Mouse (Mus musculus) kidney, adult 9 months (tissue): ENCODE measurements around the gene Ccnd3.

Source experiments
- DNase-seq: peaks from one replicate; pipeline ENCODE4 v3.0.0; 2022

Gene Ccnd3

DNA sequence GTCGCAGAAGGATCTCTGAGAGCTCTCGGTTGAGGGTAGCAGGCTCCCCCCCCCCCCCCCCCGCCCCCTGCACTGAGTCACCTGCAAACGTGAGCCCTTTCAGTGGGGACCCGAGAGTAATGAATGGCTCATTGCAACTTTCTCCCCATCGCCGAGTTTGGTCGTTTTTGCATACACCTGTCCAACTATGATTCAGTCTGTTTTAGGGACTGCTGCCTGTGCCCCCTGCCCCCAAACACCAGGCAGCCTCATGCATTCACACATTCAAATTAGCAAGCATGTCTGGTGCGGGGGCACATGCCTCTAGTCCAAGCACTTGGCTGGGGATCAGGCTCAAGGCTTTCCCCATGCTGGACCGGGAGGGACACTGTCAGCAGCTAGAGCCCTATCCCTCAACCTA is 49.8 kb downstream of the Ccnd3 start:
- no peak for DNase-seq

DNA sequence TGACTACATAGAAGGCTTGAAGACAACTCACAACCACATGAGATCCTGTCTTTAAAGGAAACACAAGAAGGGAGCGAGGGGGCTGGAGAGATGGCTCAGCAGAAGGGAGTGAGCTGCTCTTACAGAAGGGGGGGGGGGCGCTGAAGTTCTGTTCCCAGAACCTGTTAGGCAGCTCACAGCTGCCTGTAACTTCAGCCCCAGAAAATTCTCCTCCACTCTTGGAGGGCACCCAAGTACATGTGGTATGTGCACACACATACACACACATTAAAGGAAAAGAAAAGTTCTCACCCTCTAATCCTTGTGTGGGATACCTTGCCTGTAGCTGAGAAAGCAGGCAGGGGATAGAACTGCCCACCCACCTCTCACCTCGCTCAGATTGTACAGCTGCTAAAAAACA is 52.3 kb downstream of the Ccnd3 start:
- DNase-seq, result no peak

DNA sequence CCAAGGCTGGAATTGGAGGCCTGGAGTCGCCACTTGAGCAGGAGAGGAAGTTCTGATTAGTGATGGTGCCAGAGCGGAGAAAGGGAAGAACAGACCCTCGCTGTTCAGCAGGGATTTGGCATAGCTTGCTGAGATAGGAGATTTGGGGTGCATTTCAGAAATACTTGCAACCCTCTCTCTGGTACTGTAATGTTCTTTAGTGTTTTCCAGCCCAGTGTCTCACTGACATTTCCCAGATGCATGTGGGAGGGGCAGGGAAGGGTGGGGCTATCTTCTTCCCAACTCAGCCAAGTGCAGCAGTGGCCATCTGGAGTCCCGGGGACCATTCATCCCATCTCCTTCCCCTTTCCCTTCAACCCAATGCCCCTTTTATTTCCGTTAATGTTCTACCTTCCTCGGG is 54.9 kb downstream of the Ccnd3 start:
- no peak for DNase-seq

DNA sequence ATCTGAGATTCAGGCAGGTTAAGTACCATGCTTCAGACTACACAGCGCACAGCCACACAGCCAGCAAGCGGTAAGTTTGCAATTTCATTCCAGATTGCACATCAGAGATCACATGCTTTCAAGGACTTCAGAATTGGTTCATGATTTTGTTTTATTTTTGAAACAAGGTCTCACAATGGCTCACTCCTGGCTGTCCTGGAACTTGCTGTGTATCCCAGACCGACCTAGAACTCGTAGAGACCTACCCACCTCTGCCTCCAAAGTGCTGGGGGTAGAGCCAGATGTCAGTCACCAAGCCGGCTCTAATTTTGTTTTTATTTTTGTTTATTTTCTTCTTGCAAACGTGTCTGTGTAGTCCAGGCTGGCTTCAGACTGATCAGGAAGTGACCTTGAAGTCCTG is 58.0 kb downstream of the Ccnd3 start:
- DNase-seq, result no peak

DNA sequence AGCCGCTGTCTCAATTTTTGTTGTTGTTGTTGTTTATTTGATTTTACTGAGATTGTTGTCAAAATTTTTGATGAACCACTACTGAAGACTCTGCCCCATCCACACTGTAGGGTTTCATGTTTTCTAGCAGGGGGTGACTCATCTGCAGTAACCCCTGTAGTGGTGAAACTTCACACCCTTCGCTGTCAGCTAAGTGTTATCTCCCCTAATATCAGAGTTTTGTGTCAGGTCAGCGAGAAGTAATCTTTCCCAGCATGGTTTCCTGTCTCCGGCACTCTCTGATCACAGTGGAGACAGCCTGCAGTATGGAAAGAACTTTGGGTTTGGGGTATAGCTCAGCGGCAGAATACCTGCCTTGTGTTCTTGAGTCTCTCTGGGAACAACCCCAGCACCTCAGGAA is 59.8 kb downstream of the Ccnd3 start:
- no peak for DNase-seq

DNA sequence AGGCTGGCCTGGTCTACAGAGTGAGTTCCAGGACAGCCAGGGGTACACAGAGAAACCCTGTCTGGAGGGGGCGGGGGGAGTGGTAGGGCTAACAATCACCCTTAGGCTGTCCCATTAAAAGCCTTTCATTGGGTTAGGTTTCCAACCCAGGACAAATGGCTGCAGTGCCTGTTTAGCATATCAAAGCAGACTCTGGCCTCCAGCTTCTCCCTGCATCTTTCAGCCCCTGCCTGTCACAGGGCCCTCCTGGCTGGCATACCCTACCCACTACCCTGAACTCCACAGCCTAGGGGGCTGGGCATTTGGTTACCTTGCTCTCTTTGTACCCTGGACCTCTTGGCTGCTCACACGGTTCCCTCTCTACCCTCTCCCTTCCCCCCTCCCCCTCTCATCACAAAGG is 61.3 kb downstream of the Ccnd3 start:
- DNase-seq, result no peak

DNA sequence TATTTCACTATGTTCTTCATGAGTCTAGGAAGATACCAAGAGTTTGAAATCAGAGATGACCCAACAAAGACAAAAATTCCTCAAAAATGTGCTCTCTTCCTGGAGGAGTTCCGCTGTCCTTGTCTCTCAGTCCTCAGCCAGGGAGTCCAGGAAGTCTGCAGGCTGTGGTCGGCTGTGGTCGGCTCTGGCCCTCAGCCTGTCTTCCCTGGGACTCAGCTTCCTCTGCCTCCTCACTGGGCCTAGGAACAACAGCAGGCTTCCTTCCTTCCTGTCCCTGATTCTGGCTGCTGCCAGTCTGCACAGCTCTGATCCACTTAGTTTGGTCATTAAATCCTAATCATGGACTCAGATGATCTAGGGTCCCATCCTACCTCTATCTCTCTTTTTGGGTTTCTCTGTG is 62.4 kb downstream of the Ccnd3 start:
- DNase-seq, result peak; percentile 62

DNA sequence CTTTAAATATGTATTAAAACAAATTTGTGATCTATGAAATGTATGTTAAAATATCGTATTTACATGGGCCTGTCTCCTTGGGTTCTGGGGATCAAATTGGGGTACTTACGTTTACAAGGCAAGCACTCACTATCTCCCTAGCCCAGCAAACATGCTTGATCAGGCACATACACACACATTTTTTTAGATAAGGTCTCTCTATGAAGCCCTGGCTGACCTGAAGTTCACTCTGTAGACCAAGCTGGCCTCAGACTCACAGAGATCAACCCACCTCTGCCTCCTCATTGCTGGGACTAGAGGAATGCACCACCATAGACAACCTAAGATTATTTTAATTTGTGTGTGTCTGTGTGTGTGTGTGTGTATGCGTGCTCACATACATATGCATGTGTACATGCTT is 63.5 kb downstream of the Ccnd3 start:
- DNase-seq, result no peak

DNA sequence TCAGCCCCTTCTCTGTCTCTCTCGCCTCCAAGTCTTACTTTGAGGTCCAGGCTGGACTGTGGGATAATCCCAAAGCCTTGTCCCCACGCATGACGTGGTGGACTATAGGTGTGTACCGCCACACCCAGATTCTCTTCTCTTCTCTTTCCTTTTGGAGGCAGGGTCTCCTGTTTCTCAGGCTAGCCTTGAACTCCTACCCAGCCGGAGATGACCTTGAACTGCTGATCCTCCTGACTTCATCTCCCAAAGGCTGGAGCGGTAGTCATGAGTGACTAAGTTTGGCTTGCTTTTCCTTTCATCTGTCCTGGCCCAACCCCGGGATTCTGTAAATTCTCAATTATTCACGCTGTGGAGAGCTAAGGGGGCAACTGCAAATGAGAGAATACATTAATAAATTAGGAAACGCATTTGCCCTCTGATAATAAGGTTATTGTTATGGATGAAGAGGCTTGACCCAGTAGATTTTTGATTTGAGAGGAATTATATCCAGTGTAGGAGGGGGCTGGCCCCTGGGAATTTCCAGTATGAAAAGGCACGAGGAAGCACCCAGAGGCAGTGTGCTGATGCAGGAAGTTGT is 64.2 kb downstream of the Ccnd3 start:
- no peak for DNase-seq

DNA sequence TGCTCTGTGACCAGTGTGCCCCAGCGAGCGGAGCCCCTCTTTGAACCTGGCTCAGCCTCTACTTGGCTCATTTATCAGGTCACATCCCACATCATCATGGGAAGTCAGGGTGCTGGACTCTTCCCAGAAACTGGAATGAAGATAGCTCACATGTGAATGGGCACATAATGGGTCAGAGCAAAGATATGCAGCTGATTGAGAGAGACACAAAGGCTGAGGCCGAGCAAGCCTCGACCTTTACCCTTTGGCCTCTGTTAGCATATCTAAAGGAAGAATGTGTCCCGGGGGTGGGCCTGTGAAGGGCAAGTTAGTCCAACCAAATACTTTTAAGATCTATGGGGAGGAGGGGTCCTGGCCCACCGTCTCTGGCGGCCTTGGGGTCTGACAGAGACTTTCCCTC is 66.8 kb downstream of the Ccnd3 start:
- no peak for DNase-seq

DNA sequence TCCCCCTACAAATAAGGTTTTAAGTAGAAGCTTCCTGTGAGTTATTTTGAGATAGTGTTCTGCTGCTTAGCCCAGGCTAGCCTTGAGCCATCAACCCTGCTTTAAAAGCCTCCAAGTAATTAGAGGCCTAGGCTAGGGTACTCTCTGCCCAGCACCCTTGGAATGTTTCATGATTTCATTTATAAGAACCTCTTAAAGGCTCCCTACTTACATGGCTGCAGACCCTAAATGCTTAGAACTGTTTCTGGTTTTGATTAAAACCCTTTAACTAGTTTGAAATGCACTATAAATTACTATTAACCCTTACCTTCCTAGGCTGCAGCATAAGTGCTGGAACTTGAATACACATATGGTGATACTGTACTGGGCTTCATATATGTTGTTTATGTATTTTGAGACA is 67.6 kb downstream of the Ccnd3 start:
- no peak for DNase-seq

DNA sequence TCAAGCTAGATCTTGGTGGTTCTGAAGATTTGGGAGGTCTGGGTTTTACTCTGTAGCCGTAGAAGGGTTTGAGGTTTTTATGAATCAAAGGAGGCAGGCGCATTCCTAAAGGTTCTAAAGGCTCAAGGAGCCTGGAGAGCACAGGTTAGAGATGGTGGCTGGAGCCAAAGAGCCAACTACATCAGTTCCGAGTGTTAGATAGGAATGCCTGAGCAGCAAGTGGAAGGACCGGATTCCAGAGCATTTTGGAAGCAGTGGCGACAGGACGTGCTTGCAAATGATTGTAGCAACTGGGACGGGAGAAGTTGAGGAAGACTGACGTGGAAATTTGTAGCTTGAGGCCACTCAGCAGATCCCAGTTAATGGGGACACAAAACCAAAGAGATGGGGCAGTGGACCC is 69.2 kb downstream of the Ccnd3 start:
- no peak for DNase-seq

DNA sequence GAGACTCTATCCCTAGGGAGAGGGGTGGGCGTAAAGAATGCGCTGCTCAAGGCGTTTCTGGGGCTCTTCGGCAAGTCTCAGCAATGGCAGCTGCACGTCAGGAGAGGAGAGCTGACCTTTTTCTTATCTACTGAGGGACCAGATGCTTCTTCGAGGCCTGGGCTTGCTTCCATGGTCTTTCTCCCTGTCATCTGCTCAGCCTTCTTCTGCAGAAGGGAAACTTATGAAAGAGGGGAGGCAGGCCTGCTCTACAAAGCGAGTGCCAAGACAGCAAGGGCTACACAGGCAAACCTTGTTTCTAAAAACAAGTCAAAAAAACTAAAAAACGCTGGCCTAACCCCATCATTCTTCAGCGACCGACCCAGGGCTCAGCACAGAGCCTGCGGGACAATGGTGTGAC is 70.0 kb downstream of the Ccnd3 start:
- no peak for DNase-seq

DNA sequence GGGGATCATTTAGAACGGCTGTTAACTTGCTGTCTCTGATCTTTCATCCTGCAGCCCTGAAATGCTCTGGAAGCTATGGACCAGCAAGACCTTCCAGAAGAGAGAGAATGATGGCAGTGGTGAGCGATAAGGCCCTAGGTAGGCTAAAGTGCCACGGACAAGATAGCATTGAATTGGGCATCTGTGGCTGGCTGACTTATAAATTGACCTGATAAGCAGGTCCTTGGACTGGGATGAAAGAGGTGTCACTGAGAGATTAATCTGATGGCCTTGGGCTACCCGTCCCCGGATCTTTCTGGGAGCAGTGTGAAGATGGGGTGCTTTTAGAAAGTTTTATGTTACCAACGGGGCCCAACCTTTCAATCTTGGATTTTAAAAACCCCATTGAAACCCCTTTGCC is 73.8 kb downstream of the Ccnd3 start:
- no peak for DNase-seq

DNA sequence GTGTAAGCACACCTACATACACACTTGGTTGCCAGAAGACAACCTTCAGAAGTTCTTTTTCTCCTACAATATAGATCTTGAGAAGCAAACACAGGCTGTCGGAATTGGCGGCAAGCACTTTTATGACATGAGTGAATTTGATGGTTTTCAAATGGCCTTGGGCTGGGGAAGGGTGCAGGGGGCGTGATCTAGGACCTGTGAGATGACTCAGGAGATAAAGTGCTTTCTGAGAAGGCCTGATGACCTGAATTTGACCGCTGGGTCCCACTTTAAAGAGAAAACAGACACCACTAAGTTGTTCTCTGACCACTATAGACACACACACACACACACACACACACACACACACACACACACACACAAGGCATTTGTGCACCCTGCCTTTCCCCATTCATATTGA is 76.1 kb downstream of the Ccnd3 start:
- DNase-seq, result no peak

DNA sequence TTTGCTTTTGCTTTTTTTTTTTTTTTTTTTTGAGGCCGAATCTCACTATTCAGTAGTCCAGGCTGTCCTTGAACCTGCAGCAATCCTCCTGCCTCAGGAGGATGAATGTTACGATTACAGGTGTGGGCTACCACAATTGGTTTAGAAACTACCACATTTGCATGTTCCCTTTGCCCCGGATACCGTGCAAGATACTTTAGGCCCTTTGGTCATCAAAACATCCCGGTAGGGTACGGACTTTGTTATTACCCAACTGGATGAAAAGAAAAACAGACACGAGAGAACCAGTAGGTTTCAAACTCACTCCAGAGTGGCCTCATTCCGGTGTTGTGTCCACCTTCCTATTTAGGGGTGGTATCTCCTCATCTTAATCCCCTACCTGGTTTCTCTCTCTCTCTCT is 83.7 kb downstream of the Ccnd3 start:
- no peak for DNase-seq

DNA sequence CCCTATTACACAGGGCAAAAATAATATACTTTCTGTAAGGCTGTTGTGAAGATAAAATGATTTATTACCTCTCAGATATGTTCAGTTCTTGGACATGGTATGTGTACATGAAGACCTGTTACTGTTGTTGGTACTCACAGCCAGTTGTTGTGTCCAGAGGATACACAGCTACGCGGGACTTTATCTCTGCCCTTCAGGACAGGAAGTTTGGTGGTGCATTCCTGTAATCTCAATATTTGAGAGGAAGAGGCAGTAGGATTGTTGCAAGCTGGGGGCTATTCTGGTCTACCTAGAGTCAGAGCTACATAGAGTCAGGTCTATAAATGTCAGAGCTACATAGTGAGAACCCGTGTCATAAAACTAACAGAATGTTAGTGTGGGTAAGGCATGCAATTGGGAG is 86.2 kb downstream of the Ccnd3 start:
- DNase-seq, result no peak

DNA sequence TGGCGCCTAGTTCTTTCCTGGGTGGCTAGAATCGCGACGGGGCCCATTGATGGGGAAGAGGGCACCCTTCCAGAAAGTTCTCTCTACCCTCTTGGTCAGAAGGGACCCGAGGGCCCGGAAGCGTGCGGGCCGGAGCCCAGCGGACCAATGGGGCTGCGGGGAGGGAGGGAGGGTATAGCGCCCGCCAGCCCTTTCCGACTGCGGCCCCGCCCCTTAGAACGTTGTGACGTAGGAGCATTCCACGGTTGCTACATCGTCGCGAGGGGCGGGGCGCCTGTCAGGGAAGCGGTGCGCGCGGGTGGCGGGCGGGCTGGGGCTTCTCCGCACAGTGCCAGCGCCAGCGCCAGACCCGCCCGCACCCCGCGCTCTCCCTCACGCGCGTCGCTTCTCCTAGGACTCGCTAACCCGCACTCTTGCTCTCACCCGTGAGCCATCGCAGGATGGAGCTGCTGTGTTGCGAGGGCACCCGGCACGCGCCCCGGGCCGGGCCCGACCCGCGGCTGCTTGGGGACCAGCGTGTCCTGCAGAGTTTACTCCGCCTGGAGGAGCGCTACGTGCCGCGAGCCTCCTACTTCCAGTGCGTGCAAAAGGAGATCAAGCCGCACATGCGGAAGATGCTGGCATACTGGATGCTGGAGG is 88.5 kb downstream of the Ccnd3 start:
- peak; percentile 94 for DNase-seq

DNA sequence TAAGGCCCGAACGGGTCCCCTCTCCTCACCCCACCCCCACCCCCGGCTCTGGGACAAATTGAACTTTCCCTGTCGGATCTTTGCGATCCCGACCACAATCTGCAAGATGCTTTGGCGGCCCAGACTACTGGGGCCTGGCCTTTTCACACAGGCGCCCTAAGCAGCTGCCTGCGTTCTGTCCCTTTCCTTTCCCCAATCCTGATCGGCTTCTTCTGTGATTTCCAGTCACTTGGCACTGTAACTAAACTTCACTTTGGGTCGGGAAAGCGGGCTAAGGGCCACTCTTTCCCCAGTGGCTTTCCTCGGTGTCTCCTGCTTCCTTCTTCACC is 89.0 kb downstream of the Ccnd3 start:
- no peak for DNase-seq

DNA sequence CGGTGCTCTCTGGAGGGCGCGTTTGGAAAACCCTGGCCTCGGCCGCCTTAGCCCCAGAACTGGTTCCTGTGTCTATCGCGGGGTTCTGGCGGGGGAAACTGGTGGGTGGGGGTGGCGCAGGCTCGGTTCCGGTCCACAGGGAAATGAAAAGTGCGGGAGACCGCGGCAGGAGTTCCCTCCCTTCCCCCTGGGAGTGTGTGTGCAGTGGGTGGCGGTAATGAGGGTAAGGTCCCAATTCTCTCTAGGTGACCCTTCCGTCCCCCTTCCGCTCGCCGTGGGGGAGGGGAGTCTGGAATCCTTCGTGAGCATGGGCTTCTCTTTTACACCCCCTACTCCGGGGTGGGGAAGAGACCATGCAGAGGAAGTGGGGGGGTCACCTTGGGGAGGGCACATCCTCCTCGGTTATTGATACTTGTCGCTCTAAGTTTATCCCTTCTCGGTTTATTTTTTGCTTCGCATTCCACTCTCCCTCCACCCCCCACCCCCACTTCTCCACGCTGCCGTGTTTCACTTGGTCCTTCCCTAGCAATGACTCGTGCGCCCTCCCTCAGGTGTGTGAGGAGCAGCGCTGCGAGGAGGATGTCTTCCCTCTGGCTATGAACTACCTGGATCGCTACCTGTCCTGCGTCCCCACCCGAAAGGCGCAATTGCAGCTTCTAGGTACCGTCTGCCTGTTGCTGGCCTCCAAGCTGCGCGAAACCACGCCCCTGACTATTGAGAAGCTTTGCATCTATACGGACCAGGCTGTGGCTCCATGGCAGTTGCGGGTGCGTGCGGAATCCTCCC is 89.5 kb downstream of the Ccnd3 start:
- peak; percentile 64 for DNase-seq

DNA sequence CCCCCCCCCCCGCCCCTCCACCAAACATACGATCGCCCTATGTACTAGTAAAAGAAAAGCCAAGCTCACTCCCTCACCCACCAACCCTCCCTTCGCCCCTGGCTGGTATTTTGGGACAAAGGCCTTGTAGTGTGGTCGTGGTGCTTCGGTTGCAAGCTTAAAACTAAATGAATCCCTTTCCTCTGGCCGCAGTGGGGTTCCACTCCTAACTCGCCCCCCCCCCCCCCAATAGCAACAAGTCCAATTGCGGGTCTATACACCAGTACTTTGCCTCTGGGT is 90.1 kb downstream of the Ccnd3 start:
- DNase-seq, result no peak

DNA sequence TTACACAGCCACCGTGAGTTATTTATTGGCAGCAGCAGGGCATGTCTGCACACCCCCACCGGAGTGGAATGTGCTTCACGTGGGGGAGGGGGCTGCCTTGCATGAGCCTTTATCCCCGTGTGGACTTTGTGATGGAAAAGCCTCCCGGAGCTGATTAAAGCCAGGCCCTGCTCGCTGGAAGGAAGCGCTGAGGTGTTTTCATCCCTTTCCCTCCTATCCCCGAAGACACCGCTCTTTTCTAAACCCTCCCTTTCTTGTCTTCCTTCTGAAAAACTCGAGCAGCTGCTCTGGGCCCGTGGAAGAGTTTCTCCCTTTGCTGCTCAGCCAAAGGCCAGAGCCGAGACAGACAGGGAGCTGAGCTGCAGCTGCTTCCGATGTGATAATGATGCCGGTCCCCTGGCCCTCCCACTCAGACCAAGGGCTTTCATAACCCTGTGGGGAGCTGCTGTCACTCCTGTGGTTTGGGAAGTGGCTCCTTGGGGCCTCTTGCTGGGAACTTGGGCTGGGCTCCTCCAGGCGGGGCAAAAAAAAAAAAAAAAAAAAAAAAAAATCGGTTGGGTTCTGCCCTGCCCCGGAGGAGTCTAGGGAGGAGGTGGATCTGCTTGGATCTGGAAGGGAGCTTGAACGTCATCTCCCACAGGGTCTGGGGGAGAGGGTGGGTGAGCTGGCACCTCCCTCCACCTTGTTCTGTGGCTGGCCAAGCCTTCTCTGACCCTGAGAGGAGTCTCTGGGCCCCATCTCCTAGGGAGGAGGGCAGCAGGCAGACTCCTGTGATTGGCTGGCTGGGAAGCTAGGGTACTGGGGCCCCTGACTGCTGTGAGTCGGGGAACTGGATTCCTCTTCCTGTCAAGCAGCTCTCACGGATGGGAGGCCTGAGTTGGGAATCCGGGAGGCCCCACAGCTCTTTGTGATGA is 90.7 kb downstream of the Ccnd3 start:
- peak; percentile 86 for DNase-seq

DNA sequence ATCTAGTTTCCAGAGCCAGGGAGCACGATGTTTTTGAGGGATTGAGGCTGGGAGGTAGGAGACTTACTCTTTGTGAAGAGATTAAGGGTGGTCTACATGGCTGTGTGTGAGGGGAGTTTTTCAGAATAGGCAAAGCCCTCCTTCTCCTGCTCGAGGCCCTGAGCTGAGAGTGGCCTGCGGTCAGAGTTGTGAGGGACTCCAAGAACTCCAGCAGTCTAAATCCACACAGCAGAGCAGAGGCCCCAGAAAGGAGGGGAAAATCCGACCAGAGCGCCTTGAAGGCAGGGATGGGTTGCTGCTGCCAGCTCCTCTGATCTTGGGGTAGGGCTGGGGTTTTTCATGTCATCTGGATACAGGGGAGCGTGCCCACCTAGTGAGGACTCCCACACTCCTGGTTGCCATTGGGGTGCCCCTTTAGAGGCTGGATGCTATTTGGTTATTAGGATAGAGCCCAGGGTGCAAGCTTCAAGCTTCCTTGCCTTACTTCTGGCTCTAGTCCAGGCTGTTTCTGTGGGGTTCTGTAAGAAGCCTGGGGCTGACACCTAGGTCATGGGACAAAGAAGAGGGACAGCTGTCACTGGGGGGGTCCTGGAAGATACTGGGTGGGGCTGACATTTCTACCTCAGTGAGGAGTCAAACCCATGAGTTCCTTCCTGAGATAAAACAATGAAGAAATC is 91.4 kb downstream of the Ccnd3 start:
- no peak for DNase-seq

DNA sequence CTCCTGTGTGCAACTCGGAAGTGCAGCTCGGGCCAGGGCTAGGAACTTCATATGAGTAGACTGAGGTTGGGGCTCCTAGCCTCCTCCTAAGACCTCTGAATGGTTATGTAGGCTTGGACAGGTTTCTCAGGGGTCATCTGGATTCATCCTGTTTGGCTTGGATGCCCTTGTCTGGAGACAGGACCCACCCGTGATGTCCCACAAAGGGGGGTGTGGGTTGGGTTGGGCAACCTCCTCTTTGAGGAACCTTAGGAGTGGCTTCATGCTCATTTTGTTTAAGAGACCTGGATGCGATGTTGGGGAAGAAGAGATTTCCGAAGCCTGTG is 92.0 kb downstream of the Ccnd3 start:
- no peak for DNase-seq
